Mouse (Mus musculus) MN1 (cell line): ENCODE data around the gene Grsf1.

ENCODE experiments used
- DNase-seq: peaks from one replicate; pipeline ENCODE4 v3.0.0-alpha.2; 2016; ENCODE audit warnings: low spot score

Grsf1 gene

DNA sequence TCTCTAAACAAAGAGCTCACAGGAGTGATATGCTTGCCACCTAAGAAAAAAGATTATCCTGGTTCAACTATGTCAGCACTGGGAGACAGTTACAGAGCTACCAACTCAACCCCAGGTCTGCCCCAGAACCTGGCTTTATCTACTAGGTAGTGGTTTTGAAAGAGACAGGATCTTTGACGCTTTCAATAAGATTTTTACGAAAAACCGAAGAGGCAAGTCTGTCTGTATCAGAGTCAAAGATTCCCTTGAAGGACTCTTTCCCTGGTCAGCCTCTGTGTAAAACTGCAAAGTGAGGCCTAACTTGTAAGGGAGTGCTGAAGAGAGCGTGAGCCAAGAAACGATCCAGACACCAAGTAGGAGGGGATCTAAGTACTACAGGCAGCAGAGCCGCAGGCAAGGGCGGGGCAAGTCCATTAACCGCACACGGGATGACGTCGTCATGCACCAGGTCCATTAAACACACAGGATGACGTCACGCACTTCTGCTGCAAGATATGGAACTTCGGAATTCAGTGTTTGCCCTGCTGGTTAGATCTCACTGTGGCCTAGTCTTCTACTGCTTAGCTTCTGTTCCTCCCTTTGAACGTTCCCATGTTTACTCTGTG lies 12.7 kb upstream of the Grsf1 start:
- peak; percentile 85 for DNase-seq

DNA sequence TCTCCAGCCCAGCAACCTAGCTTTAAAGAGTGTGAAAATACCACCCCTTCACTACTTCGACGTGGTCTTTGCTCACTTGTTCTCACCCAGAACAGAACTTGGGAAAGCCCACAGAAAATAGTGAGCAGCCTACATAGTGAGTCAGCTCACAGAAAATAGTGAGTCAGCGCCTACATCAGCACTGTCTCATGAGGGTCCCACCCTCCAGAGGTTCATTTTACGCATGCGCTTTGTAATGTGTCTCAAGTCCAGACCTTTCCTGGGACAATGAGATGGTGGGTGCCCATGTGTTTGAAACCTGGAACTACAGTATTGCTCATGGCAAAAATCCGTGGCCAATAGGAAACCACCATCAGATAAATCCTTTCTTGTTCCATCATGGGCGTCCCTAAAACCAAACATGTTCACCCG lies 12.0 kb upstream of the Grsf1 start:
- peak; percentile 28 for DNase-seq

DNA sequence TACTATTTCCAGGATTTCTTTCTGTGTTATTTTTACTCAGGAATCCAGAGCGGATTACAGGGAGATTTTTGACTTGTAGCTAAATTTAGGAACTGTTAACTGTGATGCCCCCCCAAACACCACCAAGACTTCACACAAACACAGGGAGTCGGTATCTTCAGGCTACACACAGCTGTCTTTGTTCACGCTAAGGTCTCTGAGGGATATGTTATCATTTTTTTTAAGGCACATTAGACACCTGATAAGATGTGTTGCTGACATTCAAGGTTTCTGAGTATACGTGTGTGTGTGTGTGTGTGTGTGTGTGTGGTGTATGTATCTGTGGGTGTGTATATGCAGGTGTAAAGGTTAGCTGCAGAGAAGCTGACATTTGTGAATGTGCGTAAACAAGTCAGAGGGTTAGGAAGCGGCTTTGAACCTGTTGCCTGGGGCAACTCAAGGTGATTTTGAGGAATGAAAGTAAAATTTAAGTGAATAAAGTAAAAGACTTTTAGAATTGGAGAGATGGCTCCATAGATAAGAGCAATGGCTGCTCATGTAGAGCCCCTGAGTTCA lies 9.9 kb upstream of the Grsf1 start:
- no peak for DNase-seq

DNA sequence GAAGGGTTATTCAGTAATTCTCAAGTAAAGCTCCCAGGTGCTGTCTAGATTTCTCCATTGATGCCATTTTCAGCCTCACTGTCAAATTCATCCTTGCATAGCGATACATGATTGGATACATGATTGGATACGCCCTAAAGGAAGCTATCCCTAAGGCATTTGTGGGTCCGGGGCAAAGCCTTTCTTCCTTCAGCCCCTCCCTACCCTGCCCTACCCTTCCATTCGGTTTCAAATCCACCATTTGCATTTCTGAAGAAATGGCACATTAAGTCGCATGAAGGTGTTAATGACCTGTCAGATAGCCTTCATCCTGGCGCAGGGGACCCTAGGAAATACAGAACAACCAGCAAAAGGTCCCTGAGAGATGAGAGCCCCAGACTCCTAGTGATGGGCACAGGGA lies 9.3 kb upstream of the Grsf1 start:
- DNase-seq = no peak

DNA sequence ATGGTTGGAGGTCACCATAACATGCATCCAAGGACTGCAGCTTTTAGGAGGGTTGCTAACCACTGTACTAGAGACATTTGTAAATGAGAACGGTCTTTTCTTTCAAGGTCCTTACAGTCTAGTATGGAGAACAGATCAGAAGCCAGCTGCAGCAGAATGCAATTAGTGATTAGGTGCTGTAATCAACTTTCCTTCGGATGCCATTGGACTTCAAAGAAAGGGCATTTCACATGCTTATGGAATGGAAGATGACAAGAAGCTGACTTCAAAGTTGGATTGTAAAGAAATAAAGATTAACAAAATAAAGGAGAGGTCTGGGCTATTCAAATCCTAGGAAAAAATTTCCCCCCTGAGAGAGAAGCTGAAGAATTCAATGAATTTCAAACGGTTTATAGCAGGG lies 8.3 kb upstream of the Grsf1 start:
- DNase-seq = no peak

DNA sequence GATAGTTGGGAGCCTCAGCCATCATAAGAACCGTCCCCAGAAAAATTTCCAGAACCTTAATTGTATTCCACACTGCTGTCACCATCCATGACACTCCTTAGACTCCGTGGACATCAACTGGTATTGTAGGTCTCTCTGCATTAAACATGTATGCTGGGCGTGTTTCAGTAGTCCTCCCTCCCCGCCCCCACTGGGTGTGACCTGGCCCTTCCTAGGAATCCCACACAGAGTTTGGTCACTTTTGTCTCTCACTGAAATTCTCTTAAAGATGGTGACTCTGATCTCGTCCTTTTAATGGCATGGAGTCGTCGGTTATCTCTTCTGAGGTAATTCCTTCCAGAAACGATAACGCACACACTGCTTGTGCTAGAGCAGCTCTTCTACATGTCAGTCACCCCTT lies 7.7 kb upstream of the Grsf1 start:
- no peak for DNase-seq

DNA sequence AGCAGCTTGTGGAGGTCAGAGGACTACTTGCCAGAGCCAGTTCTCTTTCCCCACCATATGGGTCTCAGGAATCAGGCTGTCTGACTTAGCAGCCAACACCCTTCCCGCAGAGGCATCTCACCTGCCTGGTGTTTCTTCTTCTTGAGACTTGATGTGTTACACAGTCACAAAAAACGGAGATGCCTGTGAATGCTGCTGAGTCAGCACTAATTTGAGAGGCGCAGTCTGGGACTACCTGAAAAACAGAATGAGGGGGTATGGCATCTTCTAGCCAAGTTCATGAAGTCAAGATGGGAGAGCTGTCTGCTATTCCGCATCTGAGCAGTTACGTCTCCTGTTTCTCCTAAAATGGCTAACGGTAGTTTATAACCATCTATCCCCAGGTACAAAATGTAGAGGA lies 4.6 kb upstream of the Grsf1 start:
- DNase-seq = no peak

DNA sequence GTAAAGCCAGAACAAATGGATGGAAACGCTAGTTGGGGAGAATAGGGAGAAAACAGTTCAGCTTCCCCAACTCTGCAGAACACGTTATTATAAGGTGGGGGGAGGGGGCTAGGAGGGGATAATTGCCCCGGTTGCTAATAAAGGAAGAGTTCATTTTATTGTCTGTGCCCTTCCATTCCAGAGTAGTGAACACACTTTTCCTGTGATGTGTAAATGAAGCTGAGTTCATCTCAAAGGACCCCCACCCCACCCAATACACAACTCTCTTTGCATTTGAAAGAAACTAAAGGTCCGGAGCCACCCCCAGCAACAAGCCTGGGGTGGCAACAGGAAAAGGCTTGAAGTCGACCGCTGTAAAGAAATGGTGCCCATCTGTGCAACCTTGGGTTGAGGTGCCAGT lies 3.4 kb upstream of the Grsf1 start:
- DNase-seq = no peak

DNA sequence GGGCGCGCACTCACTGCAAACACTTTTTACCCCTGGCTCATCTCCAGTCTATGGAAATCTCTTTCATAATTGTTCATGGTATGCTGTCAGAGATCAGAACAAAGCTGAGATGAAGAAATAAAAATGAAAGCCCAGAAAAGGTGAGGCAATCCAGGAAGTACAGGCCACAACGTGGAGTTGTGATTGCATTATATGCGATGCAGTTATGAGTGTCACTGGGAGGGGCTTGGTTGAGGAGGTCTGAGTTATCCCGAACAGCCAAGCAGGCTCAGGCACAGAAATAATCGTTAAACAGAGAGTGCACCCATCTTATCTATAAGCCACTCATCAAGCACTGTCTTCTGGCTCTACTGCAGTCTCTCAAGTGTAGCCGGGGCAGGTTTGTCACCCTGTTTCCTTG lies 3.0 kb upstream of the Grsf1 start:
- DNase-seq = no peak

DNA sequence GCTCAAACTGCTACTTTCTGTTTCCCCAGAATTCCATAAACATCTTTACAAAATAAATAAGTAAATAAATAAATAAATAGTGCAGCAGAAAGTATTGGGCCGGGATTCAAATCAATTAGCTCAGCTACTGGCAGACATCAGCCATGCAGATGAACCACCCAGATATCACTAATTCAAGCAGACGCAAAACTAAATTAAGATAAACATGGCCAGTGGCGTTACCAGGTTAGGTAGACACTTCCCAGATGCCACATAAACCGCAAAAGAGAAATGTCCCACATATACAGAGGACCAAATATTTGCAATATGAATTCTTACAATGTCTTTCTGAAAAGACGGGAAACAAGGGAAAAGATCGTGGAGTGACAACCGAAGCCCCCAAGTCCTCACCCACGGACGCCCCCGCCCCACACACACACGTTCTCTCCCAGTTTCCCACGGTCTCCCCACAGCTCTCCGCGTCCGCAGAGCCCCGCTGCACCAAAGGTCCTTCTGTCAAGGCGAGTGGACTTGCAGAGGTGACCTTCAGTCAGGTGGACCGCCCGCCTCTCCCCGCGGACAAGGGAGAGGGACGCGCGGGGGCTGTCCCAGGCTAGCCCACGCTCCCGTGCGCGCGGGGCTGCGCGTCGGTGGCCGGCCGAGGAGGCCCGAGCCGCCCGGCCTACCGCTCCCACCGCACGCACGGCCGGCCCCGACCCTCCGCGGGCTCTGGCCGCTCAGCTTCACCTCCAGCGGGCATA lies 1.1 kb downstream of the Grsf1 start:
- DNase-seq = peak; percentile 79

DNA sequence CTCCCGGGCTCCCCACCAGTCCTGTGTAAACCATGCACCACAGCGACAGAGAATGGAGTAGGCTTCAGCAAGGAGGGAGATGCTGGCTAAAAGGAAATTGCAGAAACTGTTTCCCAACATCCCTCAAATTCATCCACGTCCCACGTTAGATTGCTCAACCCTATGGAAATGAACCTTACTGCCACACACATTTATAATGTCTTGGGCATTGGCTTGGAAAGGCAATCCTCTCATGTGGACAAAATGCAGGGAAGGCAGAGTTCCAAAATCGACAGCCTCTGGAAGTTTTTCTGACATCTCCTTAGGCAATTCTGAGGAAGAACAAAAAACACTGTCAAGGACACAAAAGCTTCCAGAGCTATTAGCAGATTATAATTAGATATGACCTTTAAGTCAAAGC lies 12.1 kb downstream of the Grsf1 start:
- no peak for DNase-seq

DNA sequence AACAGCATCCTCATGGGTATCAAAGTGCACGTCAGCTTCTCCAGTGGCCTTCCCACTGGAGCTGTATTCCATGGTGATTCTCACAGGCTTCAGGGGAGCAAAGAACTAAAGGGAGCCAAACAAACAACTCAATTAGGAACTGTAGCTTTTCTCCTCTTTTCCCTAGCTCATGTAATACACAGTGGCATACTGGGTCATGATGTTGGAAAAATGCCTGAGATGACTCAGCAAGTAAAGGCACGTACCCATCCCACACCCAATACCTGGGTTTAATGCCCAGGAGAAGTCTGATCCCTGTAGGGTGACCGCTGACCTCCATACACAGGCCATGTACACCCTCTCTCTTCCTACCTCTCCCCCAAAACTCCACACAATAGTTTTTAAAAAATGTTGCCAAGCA lies 12.8 kb downstream of the Grsf1 start:
- no peak for DNase-seq

DNA sequence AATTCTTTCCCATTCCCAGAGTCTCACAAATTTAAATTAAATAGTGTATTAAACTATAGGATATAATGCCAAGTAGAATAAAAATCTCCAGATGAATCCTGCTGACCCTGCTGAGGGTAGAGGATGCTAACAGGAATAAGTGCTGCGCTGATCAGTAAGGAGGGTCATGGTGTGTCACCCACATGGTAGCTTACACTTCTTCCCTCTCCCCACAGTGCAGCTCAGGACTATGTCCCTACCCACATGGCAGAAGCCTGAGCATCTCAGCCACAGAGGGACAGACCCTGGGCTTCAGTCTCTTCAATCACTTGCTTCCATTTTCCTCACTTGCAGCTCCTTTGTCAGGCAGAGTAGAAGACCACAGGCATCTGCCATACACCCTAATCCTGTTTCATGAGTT lies 18.1 kb downstream of the Grsf1 start:
- DNase-seq = no peak

DNA sequence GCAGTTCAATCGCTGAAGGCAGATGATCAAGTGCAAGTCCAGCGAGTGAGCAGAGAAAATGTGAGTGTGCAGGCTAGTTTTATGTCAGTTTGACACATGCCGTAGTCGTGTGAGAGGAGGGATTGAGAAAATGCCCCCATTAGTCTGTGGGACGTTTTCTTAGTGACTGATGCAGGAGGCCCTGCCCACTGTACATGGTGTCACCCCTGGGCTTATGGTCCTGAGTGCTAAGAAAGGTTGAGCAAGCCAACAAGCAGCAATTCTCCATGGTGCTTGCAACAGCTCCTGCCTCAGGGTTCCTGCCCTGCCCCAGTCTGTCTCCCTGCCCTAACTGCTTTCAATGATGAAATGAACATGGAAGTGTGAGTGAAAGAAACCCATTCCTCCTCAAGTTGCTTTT lies 23.4 kb downstream of the Grsf1 start:
- DNase-seq = no peak

DNA sequence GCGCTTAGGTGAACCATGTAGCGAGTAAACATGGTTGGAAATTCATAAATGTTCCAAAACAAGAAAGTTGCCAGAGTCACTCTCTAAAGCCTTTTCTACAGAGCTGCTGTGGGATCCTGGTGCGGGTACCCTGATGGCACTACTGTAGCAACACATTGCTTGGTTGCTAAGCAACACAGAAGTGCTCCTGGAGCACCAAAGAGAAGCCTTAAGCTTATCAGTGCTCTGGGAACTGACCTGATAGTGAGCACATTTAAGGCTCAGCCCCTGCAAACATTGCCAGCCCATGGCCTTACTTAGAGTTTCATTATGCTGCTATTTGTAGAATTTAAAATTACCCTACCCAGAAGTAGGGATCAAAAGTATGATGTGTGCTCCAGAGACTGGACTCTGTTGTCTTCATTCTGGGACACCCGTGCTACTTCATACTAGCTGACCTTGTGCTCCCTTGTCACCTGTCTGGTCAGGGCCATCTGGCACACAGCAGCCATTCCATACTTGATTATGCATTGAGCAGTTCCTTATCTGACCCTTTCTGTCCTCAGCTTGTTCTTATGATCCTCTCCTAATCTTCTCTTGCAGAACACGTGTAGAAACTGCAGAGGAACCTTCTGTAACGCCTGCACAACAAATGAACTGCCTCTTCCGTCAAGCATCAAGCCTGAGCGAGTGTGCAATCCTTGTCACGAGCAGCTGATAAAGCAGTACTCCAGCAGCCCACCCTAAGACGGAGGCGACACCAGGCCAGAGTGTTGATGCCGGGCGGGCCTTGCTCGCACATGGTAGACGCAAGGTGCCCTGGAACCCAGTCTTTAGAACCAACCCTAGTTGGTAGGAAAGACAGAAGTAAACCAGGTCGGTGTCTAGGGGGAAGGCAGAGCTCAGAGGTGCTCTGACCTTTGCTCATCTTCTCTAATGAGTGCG lies 26.5 kb downstream of the Grsf1 start:
- no peak for DNase-seq

DNA sequence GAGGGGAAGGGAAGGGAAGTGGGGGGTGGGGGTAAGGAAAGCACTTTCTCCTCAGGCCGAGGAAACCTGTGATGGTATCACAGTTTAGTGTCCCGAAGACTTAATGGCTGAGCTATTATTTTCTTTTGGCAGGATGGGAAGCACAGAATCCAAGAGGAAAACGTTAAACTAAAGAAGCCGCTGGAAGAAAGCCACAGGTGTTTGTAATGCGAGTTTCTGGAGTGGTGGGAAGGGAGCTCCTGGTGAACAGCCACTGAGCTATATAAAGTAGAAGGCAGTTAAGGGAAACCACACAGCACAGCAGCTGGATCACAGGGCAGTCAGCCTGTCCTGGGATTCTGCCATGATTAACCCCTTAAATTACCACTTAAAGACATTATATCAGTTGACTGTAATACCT lies 30.6 kb downstream of the Grsf1 start:
- DNase-seq = no peak

DNA sequence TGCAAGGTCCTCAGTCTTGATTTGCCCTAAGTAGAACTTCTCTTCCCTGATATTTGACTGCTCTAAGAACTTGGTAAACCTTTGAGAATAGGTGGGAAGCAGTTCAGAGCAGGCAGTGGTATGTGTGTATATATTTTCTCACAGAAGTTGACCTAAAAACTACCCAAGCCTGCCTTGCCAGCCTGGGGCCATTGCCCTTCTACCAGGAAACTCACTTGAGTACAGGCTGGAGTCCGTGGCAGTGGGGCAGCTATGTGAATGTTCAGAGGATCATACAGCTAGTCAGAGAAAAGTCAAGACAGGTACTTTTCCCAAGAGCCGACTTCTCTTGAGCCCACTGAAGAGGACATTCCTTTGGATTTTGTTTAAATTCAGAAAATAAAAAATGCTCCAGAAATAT lies 31.1 kb downstream of the Grsf1 start:
- no peak for DNase-seq

DNA sequence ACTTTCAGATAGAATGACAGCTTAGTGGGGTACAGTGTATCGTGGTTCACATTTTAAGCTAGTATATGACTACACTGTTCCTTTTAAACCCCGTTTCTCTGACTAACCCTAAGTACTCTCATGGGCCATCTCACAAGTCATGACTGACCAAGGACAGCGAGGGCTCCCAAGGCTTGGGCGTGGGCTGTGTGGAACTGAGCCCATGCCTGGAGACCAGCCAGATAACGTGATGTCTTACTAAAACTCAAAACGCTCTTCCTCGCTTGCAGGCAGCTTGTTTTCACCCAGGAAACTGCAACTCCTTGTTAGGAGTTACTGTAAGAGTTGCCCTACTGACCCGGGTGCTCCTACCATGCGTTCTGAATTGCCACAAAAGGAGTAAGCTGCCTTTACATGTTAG lies 32.5 kb downstream of the Grsf1 start:
- no peak for DNase-seq

DNA sequence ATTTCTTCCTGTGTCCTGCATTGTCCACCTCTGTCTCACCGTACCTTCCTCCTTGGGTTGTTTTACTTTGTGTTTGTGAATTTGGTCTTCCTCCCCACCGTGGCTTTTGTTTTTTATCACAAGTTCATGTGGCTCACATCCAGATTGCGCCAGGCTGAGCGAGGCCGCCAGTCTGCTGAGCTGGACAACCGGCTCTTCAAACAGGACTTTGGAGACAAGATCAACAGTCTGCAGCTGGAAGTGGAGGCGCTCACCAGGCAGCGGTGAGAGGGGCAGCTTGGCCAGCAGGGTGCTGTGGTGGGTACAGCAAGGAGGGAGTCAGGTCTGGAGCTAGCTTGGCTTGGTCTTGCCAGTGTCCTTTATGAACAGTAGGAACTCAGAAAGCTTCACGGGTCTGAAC lies 33.2 kb downstream of the Grsf1 start:
- DNase-seq = no peak

DNA sequence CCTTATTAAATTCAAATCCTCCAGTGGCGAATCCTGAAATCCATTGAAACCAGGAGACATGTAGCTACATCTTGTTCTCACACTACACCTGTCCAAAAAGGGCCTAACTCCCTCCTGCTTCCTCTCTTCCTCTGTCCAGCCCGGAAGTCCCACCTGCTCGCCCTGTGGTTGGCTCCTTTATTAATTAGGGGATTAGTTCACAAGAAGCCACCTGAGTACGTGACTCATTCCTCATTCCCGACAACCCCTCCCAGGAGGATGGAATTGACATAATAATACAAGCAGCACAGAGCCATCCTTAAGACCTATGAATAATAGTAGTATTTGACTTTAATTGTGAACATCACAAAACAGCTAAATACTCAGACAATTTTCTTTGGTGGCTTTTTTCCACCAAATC lies 41.9 kb downstream of the Grsf1 start:
- no peak for DNase-seq

DNA sequence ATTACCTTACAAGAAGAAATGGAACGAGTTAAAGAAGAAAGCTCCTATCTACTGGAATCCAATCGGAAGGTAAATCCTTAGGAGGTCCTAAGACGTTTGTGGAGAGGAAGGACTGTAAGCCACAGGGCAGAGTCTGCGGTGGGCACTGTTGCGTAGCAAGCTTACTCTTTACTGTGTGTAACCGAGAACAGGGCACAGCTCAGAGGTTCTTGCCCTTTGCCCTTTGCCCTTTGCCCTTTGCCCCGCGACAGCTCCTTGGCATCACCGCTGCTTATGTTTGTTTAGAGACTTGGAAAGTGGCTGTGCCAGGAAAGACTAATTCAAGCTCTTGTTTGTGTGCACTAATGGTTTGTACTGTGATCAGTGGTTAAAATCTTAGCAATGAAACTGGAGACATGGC lies 43.5 kb downstream of the Grsf1 start:
- DNase-seq = no peak

DNA sequence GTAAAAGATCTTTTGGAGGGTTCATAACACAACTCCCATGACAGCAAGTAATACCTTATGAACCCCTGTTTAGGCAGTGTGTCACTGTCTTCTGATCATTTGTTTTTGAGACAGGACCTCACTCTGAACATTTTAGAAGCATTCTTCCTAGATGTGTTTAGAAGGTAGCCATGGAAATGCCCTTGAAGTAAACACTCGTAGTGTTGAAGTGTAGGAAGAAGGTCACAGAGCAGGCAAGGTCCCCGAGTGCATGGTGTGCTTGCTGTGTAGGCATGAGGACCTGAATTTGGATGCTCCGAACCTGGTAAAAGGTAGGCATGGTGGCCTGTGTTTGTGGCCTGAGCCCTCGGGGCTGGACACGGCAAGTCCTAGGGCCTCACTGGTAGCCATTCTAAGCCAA lies 44.4 kb downstream of the Grsf1 start:
- DNase-seq = no peak

DNA sequence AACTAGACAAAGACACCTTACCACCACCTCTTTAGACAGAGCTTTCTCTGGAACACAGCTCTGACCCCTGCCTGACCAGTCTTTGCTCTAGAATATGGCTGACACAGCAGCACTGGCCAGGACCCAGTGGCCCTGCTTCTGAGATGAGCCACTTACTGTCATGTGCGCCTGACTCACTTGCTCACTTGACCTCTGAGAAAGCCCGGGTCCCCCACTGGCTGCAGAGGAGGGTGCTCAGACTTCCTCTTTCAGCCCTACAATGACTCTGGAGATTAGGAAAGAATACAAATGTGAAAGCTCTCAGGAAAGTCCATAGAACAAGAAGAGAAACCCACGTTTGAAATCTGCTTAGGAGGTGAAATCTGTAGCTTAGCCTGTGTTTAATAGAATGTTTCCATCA lies 45.1 kb downstream of the Grsf1 start:
- DNase-seq = peak; percentile 32
